Mouse (Mus musculus): ENCODE data around the gene Arrdc5. TPM values are rescaled to one million over a fixed set of nuclear protein-coding genes. Genes with fewer than 3 reads are reported as not detected.
A peak's percentile ranks its signal among the peaks of the same experiment; 100 is the strongest.

Gene Arrdc5
- polyA plus RNA-seq (2012; ENCODE audit: insufficient read depth, low replicate concordance), result not detected in 2 replicates

DNA sequence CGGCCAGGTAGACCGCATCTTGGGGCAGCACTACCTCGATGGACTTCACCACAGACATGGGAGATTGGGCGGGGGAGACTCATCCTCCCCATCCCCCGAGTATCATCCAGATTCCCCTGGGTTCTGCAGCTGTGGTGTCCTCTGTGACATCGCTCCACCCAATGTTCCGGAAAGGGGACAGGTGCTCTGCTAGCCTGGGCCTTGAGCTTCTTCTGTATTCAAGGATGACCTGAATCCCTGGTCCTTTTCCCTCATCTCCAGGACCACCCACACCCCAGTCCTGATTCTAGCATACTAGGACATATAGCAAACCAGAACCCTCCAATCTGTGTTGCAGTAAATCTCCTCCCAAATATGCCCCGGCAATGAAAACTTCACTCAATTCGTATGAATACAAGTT is at the start of gene Arrdc5:
Arrdc5 (minus strand) TSS at position 101 of the 400 bp plus-strand sequence.
- Histone ChIP-seq H3K4me1 (peaks cover 35% of the 10 kb centered on the region), H3K36me3 (replicated peaks; ENCODE audit: low read length) (no peaks in the 10 kb centered on the region), H3K4me3 (replicated peaks) (no peak within 1 kb of the TSS), H3K9me3 (no peaks in the 10 kb centered on the region), H3K27me3 (replicated peaks) (peaks cover 2% of the 10 kb centered on the region)
- TF ChIP-seq FLI1 (IDR thresholded peaks at IDR 0.05; ENCODE audit: low read length) (no peak), GATA1 (IDR thresholded peaks at IDR 0.05; ENCODE audit: borderline replicate concordance, low read length) (no peak)

DNA sequence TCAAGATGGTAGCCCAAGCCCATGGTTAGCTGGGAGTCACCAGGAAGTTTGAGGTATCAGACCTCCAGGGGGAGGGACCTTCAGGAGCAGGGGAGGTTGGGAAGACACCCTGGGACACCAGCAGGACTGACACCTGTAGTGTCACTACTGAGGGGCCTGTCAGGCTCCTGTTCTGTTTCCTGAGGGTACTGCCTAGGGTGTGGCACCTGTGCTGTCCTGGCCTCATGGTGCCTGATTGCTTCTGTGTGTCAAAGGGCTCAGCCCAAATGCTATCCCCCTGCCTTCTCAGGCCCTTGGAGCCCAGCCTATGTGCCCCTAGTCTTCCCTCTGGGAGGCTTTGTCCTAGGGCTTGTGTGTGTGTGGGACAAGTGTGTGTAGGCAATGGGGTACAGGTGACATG is 48.5 kb upstream of the Arrdc5 start:
- Histone ChIP-seq H3K36me3 (replicated peaks; ENCODE audit: low read length) (peaks cover 86% of the 10 kb centered on the region), H3K27me3 (replicated peaks) (no peaks in the 10 kb centered on the region), H3K4me1 (peaks cover 78% of the 10 kb centered on the region), H3K9me3 (no peaks in the 10 kb centered on the region), H3K4me3 (replicated peaks) (peak overlapping the region; percentile 81)
- TF ChIP-seq FLI1 (IDR thresholded peaks at IDR 0.05; ENCODE audit: low read length) (no peak), GATA1 (IDR thresholded peaks at IDR 0.05; ENCODE audit: borderline replicate concordance, low read length) (no peak)

DNA sequence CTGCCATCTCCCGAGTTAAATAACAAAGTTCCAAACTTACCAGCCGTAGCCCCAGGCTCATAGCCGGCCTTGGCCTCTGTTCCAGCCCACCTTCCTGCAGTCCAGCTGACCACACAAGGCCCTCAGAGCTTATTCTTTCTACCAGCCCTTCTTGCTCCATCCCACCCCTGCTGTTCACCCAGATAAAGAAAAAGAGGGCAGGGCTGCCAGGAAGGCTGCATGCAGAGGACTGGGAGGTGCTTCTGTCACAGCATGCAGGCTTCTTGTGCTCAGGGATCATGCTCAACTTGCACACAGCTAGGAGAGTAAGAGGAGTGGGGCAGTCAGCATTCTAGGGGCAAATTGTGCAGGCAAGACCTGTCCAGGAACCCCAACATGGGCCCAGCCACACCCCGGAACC is 48.0 kb upstream of the Arrdc5 start:
- H3K36me3 ChIP-seq (replicated peaks; ENCODE audit: low read length), result peaks cover 85% of the 10 kb centered on the region
- H3K4me1 ChIP-seq, result peaks cover 83% of the 10 kb centered on the region
- TF ChIP-seq FLI1 (IDR thresholded peaks at IDR 0.05; ENCODE audit: low read length) (no peak), GATA1 (IDR thresholded peaks at IDR 0.05; ENCODE audit: borderline replicate concordance, low read length) (no peak)
- H3K4me3 ChIP-seq (replicated peaks), result peak overlapping the region; percentile 81
- no peaks in the 10 kb centered on the region for H3K27me3 ChIP-seq (replicated peaks)
- H3K9me3 ChIP-seq, result no peaks in the 10 kb centered on the region

DNA sequence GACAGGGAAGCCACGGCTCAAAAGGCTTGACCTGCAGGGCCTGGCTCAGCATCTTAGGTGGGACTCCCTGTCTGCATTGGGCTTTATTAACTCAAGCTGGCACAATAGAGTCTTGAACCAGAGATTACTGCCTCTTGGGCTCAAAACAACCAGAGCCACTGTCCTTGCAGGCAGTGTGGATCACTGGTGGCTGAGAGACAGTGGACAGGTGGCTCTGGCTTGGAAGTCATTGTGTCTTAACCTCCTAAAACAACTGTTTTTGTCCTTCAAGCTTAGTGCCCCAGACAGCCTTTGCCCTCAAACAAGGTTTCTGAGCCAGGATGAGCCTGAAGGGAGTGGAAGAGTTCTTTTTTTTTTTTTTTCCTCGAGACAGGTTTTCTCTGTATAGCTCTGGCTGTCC is 45.3 kb upstream of the Arrdc5 start:
- H3K27me3 ChIP-seq (replicated peaks), result no peaks in the 10 kb centered on the region
- H3K9me3 ChIP-seq, result no peaks in the 10 kb centered on the region
- H3K4me1 ChIP-seq, result peaks cover 100% of the 10 kb centered on the region
- TF ChIP-seq GATA1 (IDR thresholded peaks at IDR 0.05; ENCODE audit: borderline replicate concordance, low read length) (no peak), FLI1 (IDR thresholded peaks at IDR 0.05; ENCODE audit: low read length) (no peak)
- H3K36me3 ChIP-seq (replicated peaks; ENCODE audit: low read length), result peaks cover 57% of the 10 kb centered on the region
- H3K4me3 ChIP-seq (replicated peaks), result no peak overlapping the region

DNA sequence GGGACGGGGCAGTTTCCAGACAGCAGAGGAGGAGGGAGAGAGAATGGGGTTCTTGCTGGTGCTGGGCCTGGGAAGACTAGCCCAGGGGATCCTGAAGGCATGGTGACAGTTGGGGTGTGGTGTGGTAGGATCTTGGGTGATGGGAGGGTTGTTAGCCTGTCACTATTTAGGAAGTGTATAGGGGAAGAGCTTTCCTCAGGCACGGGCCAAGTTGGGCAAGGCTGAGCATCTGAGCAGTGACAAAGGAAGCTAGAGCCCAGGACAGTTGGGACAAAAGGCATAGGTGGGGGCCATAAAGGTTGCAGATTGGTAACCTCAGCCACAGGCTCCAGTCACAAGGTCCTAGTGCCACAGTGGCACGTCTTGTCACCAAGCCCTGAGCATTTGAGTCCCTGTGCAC is 43.4 kb upstream of the Arrdc5 start:
- Histone ChIP-seq H3K9me3 (no peaks in the 10 kb centered on the region), H3K27me3 (replicated peaks) (no peaks in the 10 kb centered on the region), H3K4me1 (peaks cover 100% of the 10 kb centered on the region), H3K36me3 (replicated peaks; ENCODE audit: low read length) (peaks cover 51% of the 10 kb centered on the region), H3K4me3 (replicated peaks) (no peak overlapping the region)
- no peak for TF ChIP-seq FLI1 (IDR thresholded peaks at IDR 0.05; ENCODE audit: low read length)
- no peak for TF ChIP-seq GATA1 (IDR thresholded peaks at IDR 0.05; ENCODE audit: borderline replicate concordance, low read length)

DNA sequence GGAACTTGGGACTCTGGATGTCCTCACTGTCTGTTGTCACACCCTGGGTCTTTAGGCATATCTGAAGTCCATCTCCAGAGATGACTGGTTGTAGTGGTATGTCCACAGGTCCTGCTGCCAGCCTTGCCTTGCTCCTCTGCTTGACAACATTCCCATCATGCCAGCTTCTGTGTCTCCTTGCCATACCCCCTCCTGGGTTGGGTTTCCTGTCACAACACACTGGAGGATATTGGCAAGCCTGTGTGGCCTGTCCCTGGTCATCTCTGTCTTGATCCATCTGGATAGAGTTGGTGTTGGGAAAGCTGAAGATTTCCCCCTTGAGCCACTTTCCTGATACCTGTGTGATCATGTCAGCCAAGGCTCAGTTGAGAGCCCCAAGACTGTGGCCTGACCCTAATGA is 40.6 kb upstream of the Arrdc5 start:
- Histone ChIP-seq H3K4me3 (replicated peaks) (peak overlapping the region; percentile 21), H3K27me3 (replicated peaks) (no peaks in the 10 kb centered on the region), H3K9me3 (no peaks in the 10 kb centered on the region), H3K4me1 (peaks cover 100% of the 10 kb centered on the region), H3K36me3 (replicated peaks; ENCODE audit: low read length) (peaks cover 40% of the 10 kb centered on the region)
- no peak for TF ChIP-seq GATA1 (IDR thresholded peaks at IDR 0.05; ENCODE audit: borderline replicate concordance, low read length)
- no peak for TF ChIP-seq FLI1 (IDR thresholded peaks at IDR 0.05; ENCODE audit: low read length)

DNA sequence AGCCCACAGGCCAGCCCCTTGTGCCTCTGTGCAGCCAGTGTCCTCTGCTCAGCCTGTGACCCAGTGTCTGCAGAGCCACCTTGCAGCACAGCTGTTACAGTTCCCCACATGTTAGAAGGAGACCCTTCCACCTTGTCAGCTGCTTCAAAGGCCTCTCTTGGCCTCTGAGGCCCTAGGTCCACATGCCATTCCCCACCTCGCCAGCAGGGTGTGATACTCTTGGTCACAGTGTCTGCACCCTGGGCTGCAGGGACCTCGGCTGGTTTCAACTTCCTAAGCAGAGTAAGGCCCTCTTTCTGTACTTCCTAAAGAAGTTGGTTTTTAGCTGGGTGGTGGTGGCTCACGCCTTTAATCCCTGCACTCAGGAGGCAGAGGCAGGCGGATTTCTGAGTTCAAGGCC is 38.8 kb upstream of the Arrdc5 start:
- Histone ChIP-seq H3K4me3 (replicated peaks) (peak overlapping the region; percentile 79), H3K27me3 (replicated peaks) (no peaks in the 10 kb centered on the region), H3K4me1 (peaks cover 100% of the 10 kb centered on the region), H3K36me3 (replicated peaks; ENCODE audit: low read length) (peaks cover 36% of the 10 kb centered on the region), H3K9me3 (no peaks in the 10 kb centered on the region)
- TF ChIP-seq FLI1 (IDR thresholded peaks at IDR 0.05; ENCODE audit: low read length) (no peak), GATA1 (IDR thresholded peaks at IDR 0.05; ENCODE audit: borderline replicate concordance, low read length) (no peak)

DNA sequence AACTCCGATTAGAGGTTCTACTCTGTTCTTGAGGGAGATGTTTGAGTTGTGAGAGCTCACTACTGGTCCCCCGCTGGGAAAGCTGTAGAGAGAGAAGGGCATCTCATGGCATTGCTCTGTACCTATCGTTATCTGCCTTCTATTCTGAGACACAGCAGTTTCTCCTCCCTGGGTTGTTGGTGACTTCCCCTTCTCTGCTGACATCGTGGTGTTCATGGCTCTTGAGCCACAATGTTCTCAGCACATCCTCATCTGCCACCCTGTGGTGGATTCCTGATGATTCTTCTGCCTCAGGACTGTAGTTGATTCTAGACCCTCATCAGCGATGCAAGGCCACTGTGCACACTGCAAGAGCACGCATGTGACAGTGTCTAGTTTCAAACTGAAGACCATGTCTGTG is 37.7 kb upstream of the Arrdc5 start:
- TF ChIP-seq FLI1 (IDR thresholded peaks at IDR 0.05; ENCODE audit: low read length), result no peak
- no peak for TF ChIP-seq GATA1 (IDR thresholded peaks at IDR 0.05; ENCODE audit: borderline replicate concordance, low read length)
- Histone ChIP-seq H3K27me3 (replicated peaks) (no peaks in the 10 kb centered on the region), H3K9me3 (no peaks in the 10 kb centered on the region), H3K4me1 (peaks cover 98% of the 10 kb centered on the region), H3K4me3 (replicated peaks) (peak overlapping the region; percentile 70), H3K36me3 (replicated peaks; ENCODE audit: low read length) (peaks cover 30% of the 10 kb centered on the region)

DNA sequence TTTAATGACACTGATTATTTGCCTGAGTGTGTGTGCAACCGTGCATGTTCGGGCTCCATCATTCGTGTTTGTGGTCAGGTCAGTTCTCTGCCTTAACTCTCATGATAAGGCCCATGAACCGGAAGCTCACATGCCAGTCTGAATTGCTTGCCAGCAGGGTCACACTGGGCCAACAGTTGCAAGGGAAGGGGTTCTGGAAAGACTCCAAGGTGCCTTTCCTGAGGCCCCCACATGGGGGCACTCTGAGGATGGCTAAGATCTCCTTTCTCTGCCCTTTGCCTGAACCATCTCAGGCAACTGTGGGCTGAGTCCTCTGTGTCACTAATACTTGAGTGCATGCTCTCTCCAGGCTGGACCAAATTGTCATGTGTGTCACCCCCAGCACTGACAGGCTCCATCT is 37.1 kb upstream of the Arrdc5 start:
- Histone ChIP-seq H3K36me3 (replicated peaks; ENCODE audit: low read length) (peaks cover 33% of the 10 kb centered on the region), H3K4me3 (replicated peaks) (peak overlapping the region; percentile 40), H3K27me3 (replicated peaks) (no peaks in the 10 kb centered on the region), H3K4me1 (peaks cover 98% of the 10 kb centered on the region), H3K9me3 (no peaks in the 10 kb centered on the region)
- TF ChIP-seq FLI1 (IDR thresholded peaks at IDR 0.05; ENCODE audit: low read length) (no peak), GATA1 (IDR thresholded peaks at IDR 0.05; ENCODE audit: borderline replicate concordance, low read length) (no peak)

DNA sequence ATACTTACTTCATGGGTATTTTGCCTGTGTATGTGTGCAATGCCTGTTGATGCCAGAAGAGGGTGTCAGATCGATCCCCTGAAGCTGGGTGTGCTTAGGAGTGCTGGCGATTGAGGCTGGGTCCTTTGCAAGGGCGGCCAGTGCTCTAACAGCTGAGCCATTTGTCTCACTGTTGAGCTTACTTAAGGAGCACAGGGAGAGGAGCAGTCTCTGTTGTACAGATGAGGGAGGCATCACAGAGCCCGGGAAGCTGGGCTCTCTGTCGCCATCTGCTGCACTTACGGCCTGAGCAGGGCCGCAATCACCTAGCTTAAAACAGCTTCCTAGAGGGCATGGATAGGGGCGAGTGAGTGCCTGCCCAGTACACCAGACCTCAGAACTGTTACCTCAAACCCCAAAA is 32.9 kb upstream of the Arrdc5 start:
- Histone ChIP-seq H3K4me3 (replicated peaks) (no peak overlapping the region), H3K27me3 (replicated peaks) (no peaks in the 10 kb centered on the region), H3K36me3 (replicated peaks; ENCODE audit: low read length) (peaks cover 46% of the 10 kb centered on the region), H3K9me3 (no peaks in the 10 kb centered on the region), H3K4me1 (peaks cover 98% of the 10 kb centered on the region)
- no peak for TF ChIP-seq FLI1 (IDR thresholded peaks at IDR 0.05; ENCODE audit: low read length)
- TF ChIP-seq GATA1 (IDR thresholded peaks at IDR 0.05; ENCODE audit: borderline replicate concordance, low read length), result no peak

DNA sequence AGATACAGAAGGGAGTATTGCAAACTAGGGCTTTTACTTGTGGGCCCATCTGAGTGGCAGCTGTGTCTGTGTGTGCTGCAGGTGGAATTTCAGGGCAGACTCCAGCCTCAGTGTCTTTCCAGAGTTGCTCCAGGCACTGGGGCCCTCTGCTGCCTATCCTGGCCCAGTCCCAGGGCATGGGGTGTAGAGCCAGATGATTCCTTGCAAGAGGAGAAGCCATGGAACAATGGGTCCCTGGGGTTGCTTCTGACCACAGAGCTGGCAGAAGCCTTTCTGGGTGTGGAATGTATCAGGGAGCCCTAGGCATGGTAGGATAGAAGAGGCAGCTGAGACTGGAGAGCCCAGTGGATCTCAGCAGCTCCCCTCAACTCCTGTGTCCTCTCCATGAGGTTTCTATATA is 31.2 kb upstream of the Arrdc5 start:
- Histone ChIP-seq H3K36me3 (replicated peaks; ENCODE audit: low read length) (peaks cover 46% of the 10 kb centered on the region), H3K4me1 (peaks cover 96% of the 10 kb centered on the region), H3K4me3 (replicated peaks) (no peak overlapping the region), H3K27me3 (replicated peaks) (no peaks in the 10 kb centered on the region), H3K9me3 (no peaks in the 10 kb centered on the region)
- TF ChIP-seq FLI1 (IDR thresholded peaks at IDR 0.05; ENCODE audit: low read length) (no peak), GATA1 (IDR thresholded peaks at IDR 0.05; ENCODE audit: borderline replicate concordance, low read length) (no peak)

Data from megakaryocyte, embryonic 14.5 days (primary cell).